Mouse (Mus musculus) hematopoietic stem cell, adult 5-6 weeks (primary cell): Measurements from ENCODE around the gene Nr2e3. TPM values are rescaled to one million over a fixed set of nuclear protein-coding genes. Genes with fewer than 3 reads are reported as not detected.

Source experiments
- ATAC-seq, 2 experiments: fragments of 125-278 bp in 1 of 2; replicated peaks in 1 of 2; 2 replicates each; pipeline ENCODE4 v1.8.0; 2016 to 2017; ENCODE audit warnings: inconsistent platforms in 2 of 2, mild to moderate bottlenecking in 2 of 2, moderate number of reproducible peaks in 2 of 2, low read depth in 1 of 2, moderate TSS enrichment in 1 of 2; ENCODE audit not compliant: low FRiP score in 2 of 2, poor library complexity in 2 of 2, severe bottlenecking in 2 of 2, insufficient read depth in 1 of 2, low TSS enrichment in 1 of 2
- total RNA-seq: library from RNA; stranded (forward); fragments of 172-1452, 232-1000 nt; gene quantifications from 2 replicates; pipeline ENCODE4 v1.2.3, GENCODE M21; 2017

Nr2e3 gene
- total RNA-seq, 1 experiment from 2014 or later, result not detected

DNA sequence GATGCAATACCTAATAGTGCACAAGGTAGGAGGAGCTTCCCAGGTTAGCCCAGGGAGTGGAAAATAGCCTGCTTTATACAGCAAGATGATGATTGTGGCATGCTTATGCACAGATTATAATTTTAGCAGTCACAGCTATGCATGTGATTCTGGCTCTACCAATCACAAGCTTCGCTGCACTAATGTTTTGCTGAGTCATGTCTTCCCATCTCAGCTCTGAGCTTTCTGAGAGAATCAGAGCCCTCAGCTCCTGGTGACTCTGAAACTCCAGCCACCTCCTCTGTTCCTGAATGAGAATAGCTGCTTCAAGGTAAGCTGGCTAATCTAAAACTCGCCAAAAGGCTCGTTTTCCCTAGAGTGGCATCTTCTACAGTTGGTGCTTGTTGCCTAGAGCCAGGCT is 30.2 kb downstream of the Nr2e3 start:
- ATAC-seq, result no peak

DNA sequence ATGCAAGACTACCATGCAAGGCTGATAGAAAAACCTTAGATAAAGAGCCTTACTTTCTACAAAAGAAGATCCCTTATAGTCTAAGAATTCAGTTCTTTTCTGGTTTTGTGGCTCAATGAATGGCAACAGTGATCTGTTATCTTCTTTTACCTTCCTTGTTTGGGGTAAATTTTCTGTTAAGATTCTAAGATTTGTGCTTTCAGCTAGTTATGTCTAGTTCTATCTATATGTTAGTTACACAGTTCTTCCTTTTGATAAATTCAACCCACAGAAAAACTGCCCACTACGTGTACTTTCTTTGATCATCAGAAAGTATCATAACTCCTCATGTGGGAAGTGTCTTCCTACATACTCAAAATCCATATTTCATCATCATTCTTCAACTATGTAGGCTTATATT is 45.7 kb downstream of the Nr2e3 start:
- ATAC-seq, result no peak

DNA sequence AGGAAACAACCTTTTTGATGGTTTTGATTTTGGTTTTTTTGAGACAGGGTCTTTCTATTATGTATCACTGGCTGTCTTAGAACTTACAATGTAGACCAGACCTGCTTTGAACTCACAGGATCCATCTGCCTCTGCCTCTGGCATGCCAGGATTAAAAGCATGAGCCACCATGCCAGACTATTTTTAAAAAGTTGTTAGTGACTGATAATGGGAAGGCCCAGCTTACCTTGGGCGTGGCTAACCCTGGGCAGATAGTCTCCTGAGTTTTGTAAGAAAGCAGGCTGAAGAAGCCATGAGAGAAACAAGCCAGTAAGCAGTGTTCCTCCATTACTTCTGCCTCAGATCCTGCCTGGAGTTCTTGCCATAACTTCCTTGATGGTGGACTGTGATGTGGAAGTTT is 57.1 kb downstream of the Nr2e3 start:
- no peak for ATAC-seq

Other genes starting within 250 kb of the Nr2e3 start
- gene Senp8, start 209.9 kb downstream of the Nr2e3 start, total RNA-seq, result 4.8 and 11.2 TPM in 2 replicates
- 14.9 and 27.3 TPM in 2 replicates for gene Myo9a, start 209.8 kb downstream of the Nr2e3 start, total RNA-seq